Mouse (Mus musculus): Measurements from ENCODE around the gene Atr. TPM values are rescaled to one million over a fixed set of nuclear protein-coding genes. Genes with fewer than 3 reads are reported as not detected.

Gene Atr
- polyA plus RNA-seq, 1 experiment from 2014 or later, result 9.9 TPM

- no peaks in the 10 kb centered on the region for H3K9me3 ChIP-seq (replicated peaks; ENCODE audit: control insufficient read depth, low read length)
- H3K4me1 ChIP-seq (ENCODE audit: control insufficient read depth, insufficient read depth, low read length), result 0 out of 2 replicates have a peak, but pooled peaks cover 3% of the 10 kb centered on the region
- H3K4me2 ChIP-seq (ENCODE audit: low read length), result no peak overlapping the region
- DNase-seq (ENCODE audit: low spot score) (no peak), ATAC-seq (no peak)
- no peaks in the 10 kb centered on the region for H3K36me3 ChIP-seq (ENCODE audit: control insufficient read depth, insufficient read depth, low read length)
- H3K27ac ChIP-seq (ENCODE audit: low read depth, low read length), result no peak overlapping the region
- no peak overlapping the region for H3K9ac ChIP-seq (ENCODE audit: low read length)
- H3K27me3 ChIP-seq (replicated peaks; ENCODE audit: control insufficient read depth, insufficient read depth, low read length), result no peaks in the 10 kb centered on the region
- H3K4me3 ChIP-seq (ENCODE audit: low read depth, low read length), result no peak overlapping the region
- 87% methylated on average over 4 of the region's 4 CpGs for WGBS
Measured at GRCm38 (mm10) chr9:95856004-95856403, 1.4 kb upstream of the Atr start.

- WGBS, result under 1% methylated on average over 31 of the region's 31 CpGs
- Histone ChIP-seq H3K9me3 (replicated peaks; ENCODE audit: control insufficient read depth, low read length) (no peaks in the 10 kb centered on the region), H3K4me3 (ENCODE audit: low read depth, low read length) (peak overlapping the region; percentile 95), H3K27me3 (replicated peaks; ENCODE audit: control insufficient read depth, insufficient read depth, low read length) (no peaks in the 10 kb centered on the region), H3K4me2 (ENCODE audit: low read length) (peak overlapping the region; percentile 90), H3K4me1 (ENCODE audit: control insufficient read depth, insufficient read depth, low read length) (0 out of 2 replicates have a peak, but pooled peaks cover 3% of the 10 kb centered on the region), H3K27ac (ENCODE audit: low read depth, low read length) (peak overlapping the region; percentile 52), H3K9ac (ENCODE audit: low read length) (peak overlapping the region; percentile 81), H3K36me3 (ENCODE audit: control insufficient read depth, insufficient read depth, low read length) (peaks cover 4% of the 10 kb centered on the region; the same call in 1 of the 2 replicates)
- peak; percentile 73 for DNase-seq (ENCODE audit: low spot score)
- peak; percentile 33 for ATAC-seq
Measured at GRCm38 (mm10) chr9:95858027-95858570, 702 bp downstream of the Atr start.

- ATAC-seq, result no peak
- Histone ChIP-seq H3K27me3 (replicated peaks; ENCODE audit: control insufficient read depth, insufficient read depth, low read length) (no peaks in the 10 kb centered on the region), H3K4me2 (ENCODE audit: low read length) (no peak overlapping the region), H3K27ac (ENCODE audit: low read depth, low read length) (no peak overlapping the region), H3K36me3 (ENCODE audit: control insufficient read depth, insufficient read depth, low read length) (peaks cover 33% of the 10 kb centered on the region), H3K4me1 (ENCODE audit: control insufficient read depth, insufficient read depth, low read length) (no peaks in the 10 kb centered on the region), H3K4me3 (ENCODE audit: low read depth, low read length) (no peak overlapping the region), H3K9me3 (replicated peaks; ENCODE audit: control insufficient read depth, low read length) (no peaks in the 10 kb centered on the region), H3K9ac (ENCODE audit: low read length) (no peak overlapping the region)
- 96% methylated on average over 5 of the region's 5 CpGs for WGBS
- no peak for DNase-seq (ENCODE audit: low spot score)
Measured at GRCm38 (mm10) chr9:95878246-95878645, 20.8 kb downstream of the Atr start.

GRCm38 (mm10) chr9:95882751-95883150 lies 25.4 kb downstream of the Atr start:
- DNase-seq (ENCODE audit: low spot score) (no peak), ATAC-seq (no peak)
- Histone ChIP-seq H3K9me3 (replicated peaks; ENCODE audit: control insufficient read depth, low read length) (no peaks in the 10 kb centered on the region), H3K4me2 (ENCODE audit: low read length) (no peak overlapping the region), H3K36me3 (ENCODE audit: control insufficient read depth, insufficient read depth, low read length) (peaks cover 34% of the 10 kb centered on the region), H3K4me3 (ENCODE audit: low read depth, low read length) (no peak overlapping the region), H3K27ac (ENCODE audit: low read depth, low read length) (no peak overlapping the region), H3K27me3 (replicated peaks; ENCODE audit: control insufficient read depth, insufficient read depth, low read length) (no peaks in the 10 kb centered on the region), H3K9ac (ENCODE audit: low read length) (no peak overlapping the region), H3K4me1 (ENCODE audit: control insufficient read depth, insufficient read depth, low read length) (no peaks in the 10 kb centered on the region)
- WGBS, result 97% methylated on average over 2 of the region's 2 CpGs

- ATAC-seq (no peak), DNase-seq (ENCODE audit: low spot score) (no peak)
- WGBS, result 70% methylated on average over 5 of the region's 5 CpGs
- Histone ChIP-seq H3K4me3 (ENCODE audit: low read depth, low read length) (no peak overlapping the region), H3K27ac (ENCODE audit: low read depth, low read length) (no peak overlapping the region), H3K4me2 (ENCODE audit: low read length) (no peak overlapping the region), H3K36me3 (ENCODE audit: control insufficient read depth, insufficient read depth, low read length) (peaks cover 42% of the 10 kb centered on the region), H3K27me3 (replicated peaks; ENCODE audit: control insufficient read depth, insufficient read depth, low read length) (no peaks in the 10 kb centered on the region), H3K9me3 (replicated peaks; ENCODE audit: control insufficient read depth, low read length) (no peaks in the 10 kb centered on the region), H3K4me1 (ENCODE audit: control insufficient read depth, insufficient read depth, low read length) (no peaks in the 10 kb centered on the region), H3K9ac (ENCODE audit: low read length) (no peak overlapping the region)
Measured at GRCm38 (mm10) chr9:95897392-95897791, 40.0 kb downstream of the Atr start.

GRCm38 (mm10) chr9:95932855-95933254 lies 75.5 kb downstream of the Atr start:
- Histone ChIP-seq H3K4me3 (ENCODE audit: low read depth, low read length) (no peak overlapping the region), H3K27me3 (replicated peaks; ENCODE audit: control insufficient read depth, insufficient read depth, low read length) (no peaks in the 10 kb centered on the region), H3K36me3 (ENCODE audit: control insufficient read depth, insufficient read depth, low read length) (peaks cover 17% of the 10 kb centered on the region), H3K9ac (ENCODE audit: low read length) (no peak overlapping the region), H3K27ac (ENCODE audit: low read depth, low read length) (no peak overlapping the region), H3K4me2 (ENCODE audit: low read length) (no peak overlapping the region), H3K9me3 (replicated peaks; ENCODE audit: control insufficient read depth, low read length) (no peaks in the 10 kb centered on the region), H3K4me1 (ENCODE audit: control insufficient read depth, insufficient read depth, low read length) (no peaks in the 10 kb centered on the region)
- ATAC-seq (no peak), DNase-seq (ENCODE audit: low spot score) (no peak)

- DNase-seq (ENCODE audit: low spot score), result no peak
- no peak overlapping the region for H3K27ac ChIP-seq (ENCODE audit: low read depth, low read length)
- peaks cover 20% of the 10 kb centered on the region for H3K36me3 ChIP-seq (ENCODE audit: control insufficient read depth, insufficient read depth, low read length)
- WGBS, result 78% methylated on average over 4 of the region's 4 CpGs
- no peaks in the 10 kb centered on the region for H3K27me3 ChIP-seq (replicated peaks; ENCODE audit: control insufficient read depth, insufficient read depth, low read length)
- H3K4me3 ChIP-seq (ENCODE audit: low read depth, low read length), result no peak overlapping the region; the same call in 1 of the 2 replicates
- no peak overlapping the region for H3K4me2 ChIP-seq (ENCODE audit: low read length)
- no peaks in the 10 kb centered on the region for H3K9me3 ChIP-seq (replicated peaks; ENCODE audit: control insufficient read depth, low read length)
- no peak for ATAC-seq
- no peak overlapping the region for H3K9ac ChIP-seq (ENCODE audit: low read length)
- no peaks in the 10 kb centered on the region for H3K4me1 ChIP-seq (ENCODE audit: control insufficient read depth, insufficient read depth, low read length)
Measured at GRCm38 (mm10) chr9:95953658-95954057, 96.3 kb downstream of the Atr start.

GRCm38 (mm10) chr9:95954226-95954584 lies 96.8 kb downstream of the Atr start:
- Histone ChIP-seq H3K27me3 (replicated peaks; ENCODE audit: control insufficient read depth, insufficient read depth, low read length) (no peaks in the 10 kb centered on the region), H3K4me1 (ENCODE audit: control insufficient read depth, insufficient read depth, low read length) (no peaks in the 10 kb centered on the region), H3K27ac (ENCODE audit: low read depth, low read length) (0 out of 2 replicates have a peak overlapping the region, but pooled peaks have one; percentile 30), H3K4me2 (ENCODE audit: low read length) (peak overlapping the region; percentile 74), H3K4me3 (ENCODE audit: low read depth, low read length) (peak overlapping the region; percentile 95), H3K36me3 (ENCODE audit: control insufficient read depth, insufficient read depth, low read length) (peaks cover 23% of the 10 kb centered on the region), H3K9me3 (replicated peaks; ENCODE audit: control insufficient read depth, low read length) (no peaks in the 10 kb centered on the region), H3K9ac (ENCODE audit: low read length) (peak overlapping the region; percentile 96)
- WGBS, result 2% methylated on average over 7 of the region's 7 CpGs
- ATAC-seq (peak; percentile 80), DNase-seq (ENCODE audit: low spot score) (peak; percentile 76)

GRCm38 (mm10) chr9:95954585-95955461 lies 97.4 kb downstream of the Atr start, which contains the start of gene Xrn1:
Gene Xrn1, plus strand, starts transcription at chr9:95954760.
- Histone ChIP-seq H3K27ac (ENCODE audit: low read depth, low read length) (peak within 1 kb of the TSS; percentile 68; the same call in 1 of the 2 replicates), H3K4me3 (ENCODE audit: low read depth, low read length) (peak within 1 kb of the TSS; percentile 95), H3K9ac (ENCODE audit: low read length) (peak within 1 kb of the TSS; percentile 96), H3K4me2 (ENCODE audit: low read length) (peak within 1 kb of the TSS; percentile 74), H3K36me3 (ENCODE audit: control insufficient read depth, insufficient read depth, low read length) (peaks cover 25% of the 10 kb centered on the region), H3K9me3 (replicated peaks; ENCODE audit: control insufficient read depth, low read length) (no peaks in the 10 kb centered on the region), H3K4me1 (ENCODE audit: control insufficient read depth, insufficient read depth, low read length) (no peaks in the 10 kb centered on the region), H3K27me3 (replicated peaks; ENCODE audit: control insufficient read depth, insufficient read depth, low read length) (no peaks in the 10 kb centered on the region)
- under 1% methylated on average over 57 of the region's 57 CpGs for WGBS
- DNase-seq (ENCODE audit: low spot score) (peak; percentile 94), ATAC-seq (peak; percentile 99)
